Mouse (Mus musculus): ENCODE measurements around the gene Stk11ip.

GRCm38 (mm10) chr1:75480735-75481134, 40.6 kb upstream of the Stk11ip start:
- TF ChIP-seq POLR2A (IDR thresholded peaks at IDR 0.05; ENCODE audit: borderline replicate concordance, insufficient read depth, low read length) (no peak), CTCF (IDR thresholded peaks at IDR 0.05; ENCODE audit: borderline replicate concordance, insufficient read depth, low read depth, low read length) (no peak)
